Mouse (Mus musculus) frontal cortex, adult (tissue): ENCODE data around the gene Vamp1.

ENCODE experiments used
- ATAC-seq: cut with Nextera tagmentation; 2 replicates; pipeline ENCODE4 v1.9.2; 2017; ENCODE audit warnings: mild to moderate bottlenecking, moderate library complexity, mixed read lengths; ENCODE audit not compliant: low TSS enrichment

Vamp1 gene

GRCm38 (mm10) chr6:125212621-125213020, 2.7 kb upstream of the Vamp1 start:
- ATAC-seq: no peak

- ATAC-seq: no peak
Observed at GRCm38 (mm10) chr6:125213129-125213528, 2.2 kb upstream of the Vamp1 start.

GRCm38 (mm10) chr6:125213715-125214114, 1.6 kb upstream of the Vamp1 start:
- ATAC-seq: no peak

GRCm38 (mm10) chr6:125216898-125217297, 1.5 kb downstream of the Vamp1 start:
- no peak for ATAC-seq

GRCm38 (mm10) chr6:125217899-125218298, 2.5 kb downstream of the Vamp1 start:
- ATAC-seq: no peak

- ATAC-seq: no peak
Observed at GRCm38 (mm10) chr6:125218963-125219362, 3.6 kb downstream of the Vamp1 start.

GRCm38 (mm10) chr6:125221115-125221745, 5.9 kb downstream of the Vamp1 start:
- ATAC-seq: no peak

- no peak for ATAC-seq
Observed at GRCm38 (mm10) chr6:125222146-125222545, 6.8 kb downstream of the Vamp1 start.

- ATAC-seq: no peak
Observed at GRCm38 (mm10) chr6:125222577-125222976, 7.2 kb downstream of the Vamp1 start.

GRCm38 (mm10) chr6:125225518-125226115, 10.3 kb downstream of the Vamp1 start:
- peak; percentile 75 for ATAC-seq

- ATAC-seq: no peak
Observed at GRCm38 (mm10) chr6:125230571-125230970, 15.2 kb downstream of the Vamp1 start.

- ATAC-seq: peak; percentile 61
Observed at GRCm38 (mm10) chr6:125231117-125232044, 16.0 kb downstream of the Vamp1 start, which contains the start of gene Tapbpl. Tapbpl (minus strand) TSS chr6:125231860.

GRCm38 (mm10) chr6:125232045-125232437, 16.7 kb downstream of the Vamp1 start:
- ATAC-seq: no peak

- no peak for ATAC-seq
Observed at GRCm38 (mm10) chr6:125232516-125232915, 17.2 kb downstream of the Vamp1 start.

- no peak for ATAC-seq
Observed at GRCm38 (mm10) chr6:125233816-125234519, 18.6 kb downstream of the Vamp1 start.

- no peak for ATAC-seq
Observed at GRCm38 (mm10) chr6:125234520-125234828, 19.1 kb downstream of the Vamp1 start.

- ATAC-seq: no peak
Observed at GRCm38 (mm10) chr6:125236341-125236740, 21.0 kb downstream of the Vamp1 start.

- ATAC-seq: no peak
Observed at GRCm38 (mm10) chr6:125236782-125237181, 21.4 kb downstream of the Vamp1 start, which contains the start of gene Cd27. Cd27 (minus strand) TSS chr6:125237010.

GRCm38 (mm10) chr6:125237421-125237820, 22.1 kb downstream of the Vamp1 start:
- ATAC-seq: peak; percentile 85

GRCm38 (mm10) chr6:125238396-125238795, 23.0 kb downstream of the Vamp1 start:
- ATAC-seq: no peak

- no peak for ATAC-seq
Observed at GRCm38 (mm10) chr6:125239547-125239946, 24.2 kb downstream of the Vamp1 start.

- no peak for ATAC-seq
Observed at GRCm38 (mm10) chr6:125240617-125241016, 25.3 kb downstream of the Vamp1 start.
